Mouse (Mus musculus): ENCODE data around the gene Cyp2c70.
"Not testable (repeated sequence)": the region's sequence is repeated elsewhere in the genome, so short reads cannot be mapped to it uniquely, and the experiment has no call there.

DNA sequence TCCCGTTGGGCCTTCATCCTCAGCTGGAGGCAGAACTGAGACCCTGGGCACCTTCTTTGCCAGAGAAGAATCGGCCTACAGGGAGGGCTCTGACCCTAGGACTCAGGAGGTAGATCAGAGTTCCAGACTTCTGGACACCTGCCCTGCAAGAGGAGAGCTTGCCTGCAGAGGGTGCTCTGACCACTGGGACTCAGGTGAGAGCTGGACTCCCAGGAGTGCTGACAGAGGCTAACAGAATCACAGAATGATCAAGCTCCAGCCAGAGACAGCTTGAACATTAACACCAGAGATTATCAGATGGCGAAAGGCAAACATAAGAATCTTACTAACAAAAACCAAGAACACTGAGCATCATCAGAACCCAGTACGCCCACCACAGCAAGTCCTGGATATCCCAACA lies 18.7 kb downstream of the Cyp2c70 start:
- not testable (repeated sequence) for TF ChIP-seq POLR2A (IDR thresholded peaks at IDR 0.05; ENCODE audit: borderline replicate concordance, low read depth, low read length); CTCF (IDR thresholded peaks at IDR 0.05; ENCODE audit: low read depth, low read length)
